Mouse (Mus musculus): Measurements from ENCODE around the gene Map1s. TPM values are rescaled to one million over a fixed set of nuclear protein-coding genes. Genes with fewer than 3 reads are reported as not detected.

Gene Map1s
- 35.0 and 52.9 TPM in 2 replicates for polyA plus RNA-seq (2012; rRNA removed; ENCODE audit: low replicate concordance)

DNA sequence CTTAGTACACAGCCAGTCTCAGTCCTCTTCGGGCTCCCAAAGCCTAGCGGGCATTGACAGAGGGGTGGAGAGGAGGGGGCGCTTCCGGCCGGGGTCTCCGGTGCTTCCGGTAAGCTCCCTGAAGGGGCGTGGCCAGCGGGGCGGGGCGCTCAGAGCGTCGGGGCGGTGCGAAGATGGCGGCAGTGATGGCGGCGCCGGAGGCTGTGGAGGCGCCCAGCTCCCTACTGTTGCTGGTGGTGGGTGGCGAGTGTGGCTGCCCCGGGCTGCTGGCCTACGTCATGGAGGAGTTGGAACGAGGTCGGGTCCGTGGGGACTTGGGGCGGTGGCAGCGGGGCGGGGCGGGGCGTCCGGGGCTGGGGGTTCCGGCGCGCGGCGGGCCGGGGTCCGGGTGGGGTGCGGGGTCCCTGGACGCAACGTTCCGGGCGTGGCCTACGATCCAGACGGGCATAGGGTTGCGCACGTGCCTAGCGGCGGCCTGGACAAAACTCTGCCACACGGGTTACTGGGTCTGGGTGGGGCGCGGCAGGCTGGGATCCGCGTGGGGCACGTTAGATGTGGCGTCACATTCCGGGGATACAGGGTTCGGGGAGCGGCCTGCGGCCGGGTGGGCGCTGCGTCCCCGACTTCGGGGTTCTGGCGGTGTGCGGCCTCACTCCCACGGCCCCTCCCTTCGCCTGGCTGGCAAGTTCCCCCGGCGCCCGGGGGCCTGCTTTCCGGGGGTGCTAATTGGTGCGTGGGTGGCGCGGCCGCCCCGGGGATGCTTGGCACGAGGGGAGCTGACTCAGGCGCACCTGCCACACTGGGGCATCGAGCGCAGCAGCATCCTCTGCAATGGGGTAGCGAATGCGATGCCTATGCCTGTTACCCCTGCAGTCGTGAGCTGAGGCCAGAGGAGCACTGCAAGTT is at the start of gene Map1s:
TSS of gene Map1s (plus strand) at position 102 of the 906 bp plus-strand sequence.

DNA sequence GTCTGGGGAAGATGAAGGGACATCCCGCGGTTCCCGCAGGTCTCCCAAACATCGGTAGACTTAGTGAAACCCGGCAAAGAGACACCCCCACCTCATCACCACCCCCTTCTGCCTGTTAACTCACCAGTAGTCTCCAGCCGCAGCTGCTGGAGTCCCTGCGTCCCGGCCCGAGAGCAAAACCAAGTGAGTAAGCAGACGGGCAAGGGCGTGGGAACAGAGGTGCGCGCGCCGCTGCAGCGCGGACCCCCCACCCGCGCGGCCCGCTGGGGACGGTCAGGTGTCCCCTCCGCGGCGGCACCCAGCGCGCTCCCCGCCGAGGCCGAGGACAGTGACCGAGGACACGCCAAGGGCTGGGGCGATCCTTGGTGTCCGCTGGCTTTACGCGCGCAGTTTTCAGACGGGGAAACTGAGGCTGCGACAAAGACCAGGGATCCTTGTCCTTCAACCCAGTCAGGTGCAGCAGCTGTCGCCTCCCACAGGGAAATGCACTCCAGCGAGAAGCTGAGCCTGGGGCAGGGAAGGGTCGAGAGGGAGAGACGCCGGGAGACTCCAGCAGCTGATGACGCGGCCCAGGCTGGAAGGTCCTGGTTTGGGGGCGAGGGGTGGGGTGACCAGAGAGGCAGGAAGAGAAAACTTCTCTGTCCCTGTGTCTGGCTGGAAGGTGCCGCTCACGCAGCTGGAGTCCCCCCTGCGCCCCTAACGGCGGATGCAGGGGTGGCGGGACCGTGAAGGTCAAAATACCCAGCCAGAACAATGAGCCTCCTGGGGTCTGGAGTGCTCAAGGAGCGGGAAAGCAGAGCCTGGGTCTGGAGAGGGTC is 42.7 kb upstream of the Map1s start, which contains the start of gene Kcnn1:
TSS of gene Kcnn1 (minus strand) at position 435 of the 818 bp plus-strand sequence.

DNA sequence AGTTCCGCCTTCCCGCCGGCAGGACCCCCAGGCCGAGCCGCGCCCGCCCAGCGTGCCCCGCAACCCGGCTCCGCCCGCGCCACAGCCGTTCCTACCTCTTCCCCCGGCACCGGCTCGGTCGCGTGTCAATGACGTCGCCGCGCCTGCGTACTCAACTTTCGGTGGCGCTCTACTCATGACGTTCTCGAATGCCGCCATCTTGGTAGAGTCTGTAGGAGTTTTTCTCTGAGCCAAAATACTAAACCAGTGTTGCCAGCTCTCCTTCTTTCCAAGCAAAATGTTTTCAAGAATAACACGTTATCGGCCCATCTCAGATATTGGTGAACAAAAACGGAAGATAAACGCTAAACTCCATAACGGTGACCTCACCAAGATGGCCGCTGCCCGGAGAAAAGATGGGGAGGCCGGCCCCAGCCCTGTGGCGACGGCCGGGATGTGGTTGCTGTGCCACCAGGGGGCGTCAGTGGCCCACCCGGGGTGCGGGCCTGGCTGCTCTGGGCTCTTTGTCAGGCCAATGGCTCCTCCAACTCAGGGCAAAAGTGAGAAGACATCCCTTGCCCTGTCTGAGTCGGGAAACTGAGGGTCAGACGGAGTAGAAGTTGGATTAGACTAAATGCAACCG is 32.3 kb upstream of the Map1s start, which contains the start of gene Ccdc124:
TSS of gene Ccdc124 (minus strand) at position 572 of the 622 bp plus-strand sequence.

DNA sequence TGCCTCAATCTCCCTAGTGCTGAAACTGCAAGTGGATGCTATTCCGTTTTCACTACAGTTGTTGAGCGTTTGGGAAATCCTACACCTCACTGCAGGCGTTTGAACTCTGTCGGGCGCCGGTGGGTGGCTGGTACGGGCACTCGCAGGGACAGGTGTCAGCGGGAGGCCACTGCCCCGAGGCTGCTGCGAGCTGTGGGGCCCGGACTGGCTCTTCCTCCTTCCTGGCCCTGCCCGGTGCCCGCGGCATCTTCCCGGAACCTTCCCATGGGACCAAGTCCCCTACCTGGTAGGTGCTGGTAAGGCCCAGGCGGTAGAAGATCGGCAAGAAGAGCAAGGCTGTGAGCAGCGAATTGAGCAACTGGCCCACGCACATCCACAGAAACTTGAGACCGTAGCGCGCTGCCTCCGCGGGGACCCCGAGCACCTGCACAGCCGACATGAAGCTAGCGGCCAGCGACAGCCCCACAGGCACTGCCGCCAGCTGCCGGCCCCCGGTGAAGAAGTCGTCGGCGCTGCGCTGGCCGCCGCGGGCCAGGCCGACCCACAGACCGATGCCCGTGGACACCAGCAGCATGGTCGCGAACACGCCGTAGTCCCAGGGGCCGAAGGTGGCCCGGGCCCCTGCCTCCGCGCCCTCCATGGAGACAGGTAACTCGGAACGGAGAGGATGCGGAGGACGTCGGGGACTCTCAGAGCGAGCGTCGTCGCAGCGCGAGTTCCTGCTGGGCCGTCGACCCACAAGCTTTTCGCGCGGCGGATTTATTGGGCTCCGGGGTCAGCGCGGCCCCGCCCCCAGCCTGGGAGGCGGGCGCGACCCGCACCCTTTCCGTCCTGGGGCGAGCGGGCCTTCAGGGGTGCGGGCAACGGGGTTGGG is 13.5 kb upstream of the Map1s start, which contains the start of gene Slc5a5:
TSS of gene Slc5a5 (minus strand) at position 736 of the 874 bp plus-strand sequence.

DNA sequence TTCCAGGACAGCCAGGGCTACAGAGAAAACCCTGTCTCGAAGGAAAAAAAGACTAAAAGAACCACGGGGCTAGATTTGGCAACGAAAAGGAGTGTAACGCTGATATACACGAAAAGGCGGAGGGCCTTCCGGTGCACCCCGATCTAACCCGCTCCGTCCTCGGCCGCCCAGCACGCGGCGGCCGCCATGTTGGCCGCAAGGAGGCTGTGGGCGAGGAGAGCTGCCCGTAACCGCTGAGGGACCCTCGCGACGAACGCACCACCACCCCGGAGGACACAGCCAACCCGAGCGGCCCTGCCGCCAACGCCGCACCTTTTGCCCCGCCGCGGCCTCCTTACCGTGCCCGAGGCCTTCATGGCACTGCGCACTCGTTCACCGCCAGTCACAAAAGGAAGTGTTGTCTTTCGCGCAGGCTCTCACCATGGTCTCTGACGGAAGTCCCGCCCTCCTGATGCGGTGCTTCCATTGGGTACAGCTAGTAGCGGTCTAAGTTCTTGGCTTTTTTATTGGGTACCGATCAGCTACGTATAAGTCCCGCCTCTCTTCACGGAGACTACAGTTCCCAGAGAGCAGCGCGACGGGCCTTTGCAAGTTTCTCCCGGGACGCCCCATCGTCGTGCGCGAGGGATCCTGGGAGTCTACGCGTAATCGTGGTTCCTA is 8.6 kb upstream of the Map1s start, which contains the start of gene Rpl18a:
TSS of gene Rpl18a (minus strand) at position 392 of the 660 bp plus-strand sequence.

Other genes with a start within 250 kb of the Map1s start
- 37.1 and 48.1 TPM in 2 replicates for gene Pgpep1, start 245.5 kb upstream of the Map1s start, polyA plus RNA-seq (2012; rRNA removed; ENCODE audit: low replicate concordance)
- gene Lsm4, start 232.7 kb upstream of the Map1s start, polyA plus RNA-seq (2012; rRNA removed; ENCODE audit: low replicate concordance) = 50.4 and 106 TPM in 2 replicates
- gene Jund, start 207.0 kb upstream of the Map1s start, polyA plus RNA-seq (2012; rRNA removed; ENCODE audit: low replicate concordance) = 135 and 458 TPM in 2 replicates
- 0.03 TPM in 1 of 2 replicates, not detected in the other for gene Iqcn, start 202.5 kb upstream of the Map1s start, polyA plus RNA-seq (2012; rRNA removed; ENCODE audit: low replicate concordance)
- gene Gm3336, start 187.4 kb upstream of the Map1s start, polyA plus RNA-seq (2012; rRNA removed; ENCODE audit: low replicate concordance) = 0.13 TPM in 1 of 2 replicates, not detected in the other
- gene Pde4c, start 182.2 kb upstream of the Map1s start, polyA plus RNA-seq (2012; rRNA removed; ENCODE audit: low replicate concordance) = 6.5 and 17.1 TPM in 2 replicates
- 34.5 and 43.4 TPM in 2 replicates for gene Rab3a, start 151.3 kb upstream of the Map1s start, polyA plus RNA-seq (2012; rRNA removed; ENCODE audit: low replicate concordance)
- 89.6 and 146 TPM in 2 replicates for gene Mpv17l2, start 145.0 kb upstream of the Map1s start, polyA plus RNA-seq (2012; rRNA removed; ENCODE audit: low replicate concordance)
- 96.1 and 136 TPM in 2 replicates for gene Pik3r2, start 129.2 kb upstream of the Map1s start, polyA plus RNA-seq (2012; rRNA removed; ENCODE audit: low replicate concordance)
- gene Mast3, start 100.9 kb upstream of the Map1s start, polyA plus RNA-seq (2012; rRNA removed; ENCODE audit: low replicate concordance) = 27.3 and 65.9 TPM in 2 replicates
- 0.57 and 2.5 TPM in 2 replicates for gene Il12rb1, start 97.5 kb upstream of the Map1s start, polyA plus RNA-seq (2012; rRNA removed; ENCODE audit: low replicate concordance)
- 24.6 and 56.0 TPM in 2 replicates for gene Arrdc2, start 66.2 kb upstream of the Map1s start, polyA plus RNA-seq (2012; rRNA removed; ENCODE audit: low replicate concordance)
- gene Kcnn1, start 42.7 kb upstream of the Map1s start, polyA plus RNA-seq (2012; rRNA removed; ENCODE audit: low replicate concordance) = 11.3 and 12.6 TPM in 2 replicates
- gene Ccdc124, start 32.0 kb upstream of the Map1s start, polyA plus RNA-seq (2012; rRNA removed; ENCODE audit: low replicate concordance) = 42.9 and 48.6 TPM in 2 replicates
- gene Slc5a5, start 13.2 kb upstream of the Map1s start, polyA plus RNA-seq (2012; rRNA removed; ENCODE audit: low replicate concordance) = 0.04 and 2.3 TPM in 2 replicates
- gene Rpl18a, start 8.5 kb upstream of the Map1s start, polyA plus RNA-seq (2012; rRNA removed; ENCODE audit: low replicate concordance) = 2,426 and 4,701 TPM in 2 replicates

Data from subcutaneous adipose tissue, adult 2 months (tissue).